Mouse (Mus musculus) midbrain, embryonic 11.5 days (tissue): Measurements from ENCODE around the gene Cyb5rl. TPM values are rescaled to one million over a fixed set of nuclear protein-coding genes. Genes with fewer than 3 reads are reported as not detected.

Experiments used
- ATAC-seq: fragments of 200-750 bp; cut with Nextera tagmentation; 2 replicates; pipeline ENCODE4 v1.8.0; 2017; ENCODE audit warnings: moderate TSS enrichment, moderate library complexity; ENCODE audit not compliant: low FRiP score
- DNase-seq: peaks from one replicate; pipeline ENCODE4 v3.0.0; 2015; ENCODE audit warnings: low spot score; ENCODE audit errors: missing footprints
- H3K27ac ChIP-seq: fragments of 300-500 bp; sonication (generic); 2 replicates; pipeline ENCODE4 v1.5.1; 2014; ENCODE audit warnings: low read depth, low read length
- H3K27me3 ChIP-seq: fragments of 300-500 bp; sonication (generic); 2 replicates; pipeline ENCODE4 v1.6.1; 2014; ENCODE audit warnings: mild to moderate bottlenecking, low read length, moderate library complexity, mixed read lengths; ENCODE audit not compliant: control insufficient read depth, insufficient read depth
- H3K36me3 ChIP-seq: fragments of 300-500 bp; sonication (generic); 2 replicates; pipeline ENCODE4 v1.6.1; 2014; ENCODE audit warnings: mild to moderate bottlenecking, low read length, moderate library complexity, mixed read lengths; ENCODE audit not compliant: control insufficient read depth, insufficient read depth
- H3K4me1 ChIP-seq: fragments of 300-500 bp; sonication (generic); 2 replicates; pipeline ENCODE4 v1.6.1; 2014; ENCODE audit warnings: low read length; ENCODE audit not compliant: control insufficient read depth, insufficient read depth
- H3K4me2 ChIP-seq: fragments of 300-500 bp; sonication (generic); 2 replicates; pipeline ENCODE4 v1.6.1; 2014; ENCODE audit warnings: mild to moderate bottlenecking, moderate library complexity
- H3K4me3 ChIP-seq: fragments of 300-500 bp; sonication (generic); 2 replicates; pipeline ENCODE4 v1.5.1; 2014; ENCODE audit warnings: low read depth, low read length
- H3K9ac ChIP-seq: fragments of 300-500 bp; sonication (generic); 2 replicates; pipeline ENCODE4 v1.6.1; 2014; ENCODE audit warnings: low read length
- H3K9me3 ChIP-seq: fragments of 300-500 bp; sonication (generic); 2 replicates; pipeline ENCODE4 v1.6.1; 2016; ENCODE audit warnings: low read length; ENCODE audit not compliant: control insufficient read depth
- WGBS: fragments of 180-500 bp; shearing (Covaris S2); extraction: QIAGEN DNeasy Blood & Tissue Kit; methylation state at CpG from one replicate; pipeline ENCODE4 v1.1.7; 2014; 5-methylcytosine and 5-hydroxymethylcytosine counted together
- polyA plus RNA-seq: library from polyadenylated mRNA; unstranded; fragments of >200 nt; fragmentation: Nextera tagmentation; extraction: Ambion mirVana; gene quantifications from 2 replicates; pipeline ENCODE4 v1.2.1, GENCODE M21; 2014

Gene Cyb5rl
- polyA plus RNA-seq, 1 experiment from 2014 or later = 5.6 TPM

- Histone ChIP-seq H3K9me3 (no peaks in the 10 kb centered on the region), H3K4me2 (no peak overlapping the region), H3K4me3 (no peak overlapping the region), H3K36me3 (no peaks in the 10 kb centered on the region; the same call in 1 of the 2 replicates), H3K4me1 (peaks cover 6% of the 10 kb centered on the region), H3K9ac (no peak overlapping the region), H3K27me3 (no peaks in the 10 kb centered on the region), H3K27ac (peak overlapping the region; percentile 54)
- DNase-seq (peak; percentile 75), ATAC-seq (peak; percentile 22; the same call in 1 of the 2 replicates)
- 35% methylated on average over 5 of the region's 5 CpGs for WGBS
These were observed 8.7 kb downstream of the Cyb5rl start for GRCm38 (mm10) chr4:107075456-107075855.

- H3K27ac ChIP-seq = no peak overlapping the region
- H3K9me3 ChIP-seq = no peaks in the 10 kb centered on the region
- H3K4me2 ChIP-seq = no peak overlapping the region
- no peaks in the 10 kb centered on the region for H3K36me3 ChIP-seq
- DNase-seq = no peak
- H3K9ac ChIP-seq = no peak overlapping the region
- H3K27me3 ChIP-seq = no peaks in the 10 kb centered on the region
- 93% methylated on average over 4 of the region's 4 CpGs for WGBS
- no peak overlapping the region for H3K4me3 ChIP-seq
- peaks cover 13% of the 10 kb centered on the region for H3K4me1 ChIP-seq
- no peak for ATAC-seq
These were observed 12.1 kb downstream of the Cyb5rl start for GRCm38 (mm10) chr4:107078894-107079293.

GRCm38 (mm10) chr4:107079716-107080115 lies 12.9 kb downstream of the Cyb5rl start:
- ATAC-seq = no peak
- H3K27me3 ChIP-seq = no peaks in the 10 kb centered on the region
- no peak overlapping the region for H3K4me2 ChIP-seq
- no peak overlapping the region for H3K27ac ChIP-seq
- H3K9me3 ChIP-seq = no peaks in the 10 kb centered on the region
- no peak overlapping the region for H3K9ac ChIP-seq
- H3K36me3 ChIP-seq = no peaks in the 10 kb centered on the region
- peaks cover 20% of the 10 kb centered on the region for H3K4me1 ChIP-seq
- no peak overlapping the region for H3K4me3 ChIP-seq
- DNase-seq = no peak

- WGBS = 88% methylated on average over 3 of the region's 3 CpGs
- no peak overlapping the region for H3K4me2 ChIP-seq
- no peak for ATAC-seq
- H3K9ac ChIP-seq = no peak overlapping the region
- H3K27me3 ChIP-seq = no peaks in the 10 kb centered on the region
- no peaks in the 10 kb centered on the region for H3K9me3 ChIP-seq
- DNase-seq = no peak
- H3K4me1 ChIP-seq = peaks cover 26% of the 10 kb centered on the region
- no peaks in the 10 kb centered on the region for H3K36me3 ChIP-seq
- H3K4me3 ChIP-seq = no peak overlapping the region
- H3K27ac ChIP-seq = no peak overlapping the region
These were observed 15.4 kb downstream of the Cyb5rl start for GRCm38 (mm10) chr4:107082185-107082584.

GRCm38 (mm10) chr4:107083126-107083525 lies 16.3 kb downstream of the Cyb5rl start:
- Histone ChIP-seq H3K27ac (no peak overlapping the region), H3K4me1 (peaks cover 26% of the 10 kb centered on the region), H3K4me3 (no peak overlapping the region), H3K9me3 (no peaks in the 10 kb centered on the region), H3K4me2 (no peak overlapping the region), H3K9ac (no peak overlapping the region), H3K36me3 (no peaks in the 10 kb centered on the region), H3K27me3 (no peaks in the 10 kb centered on the region)
- WGBS = 88% methylated on average over 4 of the region's 4 CpGs
- no peak for ATAC-seq
- DNase-seq = no peak

GRCm38 (mm10) chr4:107084343-107084742 lies 17.6 kb downstream of the Cyb5rl start:
- Histone ChIP-seq H3K9ac (peak overlapping the region; percentile 17; the same call in 1 of the 2 replicates), H3K36me3 (no peaks in the 10 kb centered on the region), H3K9me3 (no peaks in the 10 kb centered on the region), H3K4me3 (no peak overlapping the region), H3K4me1 (peaks cover 26% of the 10 kb centered on the region), H3K27me3 (no peaks in the 10 kb centered on the region), H3K4me2 (no peak overlapping the region; the same call in 1 of the 2 replicates), H3K27ac (peak overlapping the region; percentile 81)
- WGBS = 13% methylated on average over 1 of the region's 1 CpGs
- DNase-seq (no peak), ATAC-seq (peak; percentile 73)

GRCm38 (mm10) chr4:107084858-107085257 lies 18.1 kb downstream of the Cyb5rl start:
- H3K9ac ChIP-seq = no peak overlapping the region; the same call in 1 of the 2 replicates
- peak; percentile 96 for DNase-seq
- no peaks in the 10 kb centered on the region for H3K9me3 ChIP-seq
- H3K36me3 ChIP-seq = no peaks in the 10 kb centered on the region
- H3K4me2 ChIP-seq = no peak overlapping the region; the same call in 1 of the 2 replicates
- ATAC-seq = peak; percentile 94
- no peak overlapping the region for H3K4me3 ChIP-seq
- 4% methylated on average over 6 of the region's 6 CpGs for WGBS
- no peaks in the 10 kb centered on the region for H3K27me3 ChIP-seq
- peaks cover 26% of the 10 kb centered on the region for H3K4me1 ChIP-seq
- peak overlapping the region; percentile 81 for H3K27ac ChIP-seq

GRCm38 (mm10) chr4:107091696-107092095 lies 24.9 kb downstream of the Cyb5rl start:
- Histone ChIP-seq H3K4me1 (peaks cover 12% of the 10 kb centered on the region; the same call in 1 of the 2 replicates), H3K4me3 (no peak overlapping the region), H3K27me3 (no peaks in the 10 kb centered on the region), H3K9me3 (no peaks in the 10 kb centered on the region), H3K36me3 (no peaks in the 10 kb centered on the region), H3K9ac (no peak overlapping the region), H3K27ac (no peak overlapping the region), H3K4me2 (no peak overlapping the region)
- WGBS = 83% methylated on average over 14 of the region's 14 CpGs
- ATAC-seq = no peak
- DNase-seq = no peak

- H3K27ac ChIP-seq = no peak overlapping the region
- 84% methylated on average over 16 of the region's 16 CpGs for WGBS
These were observed 27.8 kb downstream of the Cyb5rl start for GRCm38 (mm10) chr4:107094484-107095187.

More at GRCm38 (mm10) chr4:107094484-107095187, 27.8 kb downstream of the Cyb5rl start:
- ATAC-seq (no peak), DNase-seq (no peak)
- no peak overlapping the region for H3K4me2 ChIP-seq
- H3K4me1 ChIP-seq = peaks cover 14% of the 10 kb centered on the region; the same call in 1 of the 2 replicates
- no peaks in the 10 kb centered on the region for H3K27me3 ChIP-seq
- H3K9me3 ChIP-seq = no peaks in the 10 kb centered on the region
- H3K36me3 ChIP-seq = no peaks in the 10 kb centered on the region
- H3K4me3 ChIP-seq = no peak overlapping the region
- H3K9ac ChIP-seq = no peak overlapping the region
